Mouse (Mus musculus) cerebral cortex, adult 2 months (tissue): ENCODE measurements around the gene Ppef2.

Source experiments
- WGBS: fragments of 180-500 bp; shearing (Covaris S2); methylation state at CpG from one replicate; pipeline ENCODE4 v1.1.7; 2018; 5-methylcytosine and 5-hydroxymethylcytosine counted together

The Ppef2 gene

GRCm38 (mm10) chr5:92239333-92240232, 16.5 kb downstream of the Ppef2 start:
- 34% methylated on average over 29 of the region's 29 CpGs for WGBS

GRCm38 (mm10) chr5:92234939-92235557, 21.0 kb downstream of the Ppef2 start:
- 68% methylated on average over 5 of the region's 5 CpGs for WGBS

- WGBS = 94% methylated on average over 4 of the region's 4 CpGs
These were observed 22.7 kb downstream of the Ppef2 start for GRCm38 (mm10) chr5:92233366-92233765.

- 85% methylated on average over 10 of the region's 10 CpGs for WGBS
These were observed 24.2 kb downstream of the Ppef2 start for GRCm38 (mm10) chr5:92231836-92232235.

- WGBS = 93% methylated on average over 11 of the region's 11 CpGs
These were observed 25.8 kb downstream of the Ppef2 start for GRCm38 (mm10) chr5:92230306-92230705.

DNA sequence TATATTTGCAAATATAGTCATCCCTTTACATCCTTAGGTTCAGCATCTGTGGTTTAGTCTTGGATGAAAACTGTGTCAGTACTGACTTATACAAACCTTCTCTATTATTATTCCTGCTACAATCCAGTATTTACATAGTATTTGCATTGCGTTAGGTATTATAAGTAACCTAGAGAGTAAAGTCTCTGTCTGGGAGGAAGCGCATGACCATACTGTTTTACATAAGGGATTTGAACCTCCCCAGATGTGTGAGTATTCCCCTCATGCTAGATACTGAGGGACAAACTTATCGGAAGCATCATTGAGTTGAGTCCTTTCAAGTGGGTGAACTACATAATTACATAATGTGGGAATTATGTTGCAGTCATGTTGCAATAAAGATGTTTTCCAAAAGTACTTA, 26.6 kb downstream of the Ppef2 start:
- WGBS = 91% methylated on average over 3 of the region's 3 CpGs

DNA sequence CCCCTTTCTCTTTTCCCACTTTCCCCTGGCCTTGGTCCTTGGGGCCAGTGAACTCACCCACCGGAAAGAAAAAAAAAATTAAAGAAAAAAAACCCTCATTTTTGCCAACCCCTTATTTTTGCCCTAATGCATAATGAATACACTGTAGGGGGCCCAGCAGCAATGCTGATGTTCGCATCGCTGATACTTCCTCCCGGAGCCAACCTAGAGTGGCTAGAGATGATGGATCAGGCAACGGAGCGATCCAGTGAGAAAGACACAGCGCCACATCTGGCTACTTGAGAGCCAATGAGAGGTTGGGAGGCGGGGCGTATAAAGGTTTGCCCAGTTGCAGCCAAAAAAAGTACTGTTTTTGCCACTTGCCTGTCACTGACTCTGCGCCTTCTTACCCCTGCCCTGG, 27.3 kb downstream of the Ppef2 start:
- WGBS = 39% methylated on average over 10 of the region's 10 CpGs

- 69% methylated on average over 7 of the region's 7 CpGs for WGBS
These were observed 28.3 kb downstream of the Ppef2 start for GRCm38 (mm10) chr5:92227782-92228181.

GRCm38 (mm10) chr5:92220287-92220902, 35.7 kb downstream of the Ppef2 start:
- WGBS = 91% methylated on average over 8 of the region's 8 CpGs

- 68% methylated on average over 6 of the region's 6 CpGs for WGBS
These were observed 36.3 kb downstream of the Ppef2 start for GRCm38 (mm10) chr5:92219826-92220225.

DNA sequence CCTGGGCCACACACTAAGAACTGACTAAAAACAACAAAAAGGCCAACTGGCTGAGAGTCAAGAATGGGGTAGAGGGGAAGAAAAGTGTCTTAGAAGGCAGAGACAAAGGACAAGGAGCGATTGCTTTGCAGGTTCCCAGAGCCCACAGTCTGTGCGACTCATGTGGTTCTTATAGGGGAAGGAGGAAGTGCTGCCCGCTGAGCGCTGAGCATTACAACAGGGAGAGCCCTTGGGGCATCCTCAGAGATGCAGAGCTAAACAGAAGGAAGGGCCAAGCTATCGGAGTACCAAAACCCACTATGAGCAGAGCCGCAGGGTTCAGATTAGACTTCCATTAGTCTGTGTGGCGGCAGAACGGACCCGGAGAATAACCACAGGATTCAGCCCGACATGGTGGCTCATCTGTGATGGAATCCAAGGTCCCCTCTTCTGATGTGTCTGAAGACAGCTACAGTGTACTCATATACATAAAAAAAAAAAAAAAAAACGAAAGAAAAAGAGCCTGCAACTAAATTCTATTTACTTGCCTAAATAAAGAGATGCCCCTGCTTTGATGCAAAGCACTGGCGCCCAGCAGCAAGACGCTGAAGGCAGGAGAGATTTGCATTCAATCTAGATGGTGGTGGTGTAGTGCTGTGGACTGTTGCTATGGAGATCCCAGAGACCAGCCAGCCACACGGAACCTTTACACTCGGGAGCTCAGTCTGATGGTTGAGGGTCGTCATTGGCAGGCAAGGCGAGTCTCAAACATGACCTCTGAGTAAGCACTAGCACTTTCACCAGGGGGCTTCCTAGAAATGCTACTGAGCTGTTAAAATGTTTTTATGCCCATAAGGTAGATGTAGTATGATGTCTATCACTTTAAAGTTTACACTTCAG, 36.9 kb downstream of the Ppef2 start:
- 42% methylated on average over 17 of the region's 17 CpGs for WGBS

DNA sequence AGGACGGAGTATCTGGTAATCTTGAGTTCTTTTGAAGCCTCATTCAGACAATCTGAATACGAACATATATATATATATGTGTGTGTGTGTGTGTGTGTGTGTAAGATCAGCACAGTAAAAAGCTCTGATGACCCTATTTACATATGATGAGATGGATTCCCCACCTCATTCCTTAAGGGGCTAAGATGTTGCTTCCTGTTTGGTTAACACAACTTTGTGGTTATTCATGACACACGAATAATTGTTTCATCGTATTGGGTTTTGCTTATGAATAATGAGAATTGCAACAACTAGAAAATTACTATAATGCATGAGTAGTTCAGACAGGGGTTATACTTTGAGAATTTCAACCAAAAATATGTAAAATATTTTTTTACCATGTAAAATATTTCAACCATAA, 40.8 kb downstream of the Ppef2 start, which contains the start of gene U90926:
U90926 (minus strand) TSS at position 101 of the 400 bp plus-strand sequence.
- 93% methylated on average over 4 of the region's 4 CpGs for WGBS

DNA sequence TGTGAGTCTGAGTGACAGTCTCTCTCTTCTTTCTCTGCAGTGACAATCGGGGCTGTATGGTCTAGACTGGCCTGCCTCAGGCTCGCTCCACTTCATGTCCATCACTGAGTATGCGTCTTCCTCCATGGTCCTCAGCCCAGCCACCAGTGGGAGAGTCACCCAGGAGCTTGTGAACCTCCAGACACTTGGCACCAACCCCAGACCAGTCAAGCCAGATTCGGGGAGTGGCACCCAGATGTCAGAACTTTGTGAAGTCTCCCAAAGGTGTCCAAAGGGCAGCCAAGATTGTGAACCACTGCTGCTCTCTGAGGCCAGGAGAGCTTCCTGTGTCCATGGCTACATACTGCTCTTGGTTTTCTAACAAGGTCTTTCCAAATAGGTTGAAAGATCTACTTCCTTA, 43.8 kb downstream of the Ppef2 start:
- 90% methylated on average over 4 of the region's 4 CpGs for WGBS

DNA sequence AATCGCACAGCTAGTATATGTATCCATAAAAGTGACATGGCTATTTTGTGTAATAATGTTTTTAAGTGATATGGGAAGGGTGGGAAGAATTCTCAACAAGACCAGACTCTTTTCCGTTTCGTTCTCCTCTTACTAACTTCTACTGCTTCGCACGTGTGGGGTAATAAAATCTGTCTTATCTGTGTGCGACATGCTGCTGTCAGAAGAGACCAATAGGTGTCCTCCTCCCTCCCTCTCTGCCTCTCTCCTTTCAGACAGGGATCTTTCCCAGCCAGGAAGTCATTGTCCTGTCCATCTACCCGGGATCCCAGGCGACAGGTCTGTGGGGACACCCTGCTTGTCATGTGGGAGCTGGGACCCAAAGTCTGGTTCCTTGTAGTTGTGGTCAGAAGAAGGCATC, 45.9 kb downstream of the Ppef2 start:
- 83% methylated on average over 8 of the region's 8 CpGs for WGBS

GRCm38 (mm10) chr5:92206121-92206520, 50.0 kb downstream of the Ppef2 start:
- 83% methylated on average over 6 of the region's 6 CpGs for WGBS

GRCm38 (mm10) chr5:92205706-92206105, 50.4 kb downstream of the Ppef2 start:
- WGBS = 60% methylated on average over 5 of the region's 5 CpGs

DNA sequence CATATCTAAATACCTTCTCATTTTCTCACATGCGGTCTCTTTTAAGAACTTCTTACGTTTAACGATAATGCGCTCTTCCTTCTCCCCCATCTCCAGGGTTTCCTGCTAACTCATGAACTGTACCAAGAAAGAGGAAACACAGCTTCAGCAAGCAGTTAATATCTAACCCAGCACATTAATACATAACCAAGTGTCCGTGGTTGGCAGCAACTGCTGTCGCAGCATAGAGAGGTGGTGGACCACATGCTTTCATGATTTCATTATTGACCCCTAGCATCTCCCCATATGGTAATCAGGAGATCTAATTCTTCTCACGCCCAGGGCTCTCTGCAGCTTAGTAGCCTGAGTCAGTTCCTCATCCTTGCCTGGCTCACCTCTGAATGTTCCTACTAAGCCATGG, 50.9 kb downstream of the Ppef2 start:
- WGBS = 93% methylated on average over 7 of the region's 7 CpGs

DNA sequence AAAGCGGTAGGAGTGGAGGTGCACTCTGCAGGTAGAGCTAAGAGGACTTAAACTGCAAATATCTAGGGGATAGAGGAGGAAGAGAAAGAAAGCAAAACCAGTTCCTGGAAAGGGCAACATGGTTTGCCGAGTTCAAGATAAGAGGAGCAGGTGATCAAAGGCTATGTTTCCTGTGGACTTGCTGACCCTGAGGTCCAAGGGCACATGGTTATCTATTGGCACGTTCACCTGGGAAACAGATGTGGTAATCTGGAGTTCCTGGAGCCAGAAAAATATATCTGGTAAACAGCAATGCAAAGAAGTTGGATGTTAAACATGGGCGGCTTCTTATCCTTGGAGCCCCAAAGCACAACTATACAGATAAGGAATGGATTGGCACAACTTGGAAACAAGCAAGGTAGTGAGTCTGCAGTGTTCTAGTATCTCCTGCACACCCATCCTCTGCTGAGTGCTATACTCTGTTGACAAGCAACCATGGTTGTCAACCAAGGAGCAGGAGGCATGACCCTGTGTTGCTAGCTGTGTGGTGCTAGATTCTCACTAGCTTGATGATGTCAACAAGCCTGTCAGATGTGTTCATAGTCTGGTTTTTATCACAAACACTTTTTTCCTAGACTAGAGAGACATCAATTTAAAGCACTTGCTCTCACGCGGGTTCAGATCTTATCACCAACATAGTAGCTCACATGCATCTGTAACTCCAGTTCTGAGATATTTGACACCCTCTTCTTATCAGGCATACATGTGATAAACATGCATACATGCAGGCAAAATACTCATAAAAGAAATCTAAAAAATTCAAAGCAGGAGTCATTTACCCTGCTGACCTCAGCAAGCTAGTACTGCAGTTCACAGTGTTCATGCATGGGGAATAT, 51.7 kb downstream of the Ppef2 start:
- WGBS = 93% methylated on average over 6 of the region's 6 CpGs

DNA sequence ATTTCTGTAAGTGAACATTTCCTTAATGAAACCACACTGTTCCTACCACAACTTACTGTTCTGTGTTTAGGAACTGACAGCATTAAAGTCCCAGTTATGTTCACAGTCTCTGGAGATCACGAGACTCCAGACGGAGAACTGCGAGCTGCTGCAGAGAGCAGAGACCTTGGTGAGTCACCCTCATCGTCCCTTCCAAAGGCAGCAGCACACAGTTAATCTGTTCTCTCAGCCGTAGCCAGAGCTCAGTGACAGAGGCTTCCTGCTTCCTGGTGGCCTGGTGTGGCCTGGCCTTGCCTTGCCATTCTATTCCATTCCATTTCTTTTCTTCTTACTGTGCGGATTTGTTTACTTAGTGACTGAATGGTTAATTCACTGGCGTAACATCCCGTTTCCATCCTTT, 57.8 kb downstream of the Ppef2 start:
- WGBS = 79% methylated on average over 8 of the region's 8 CpGs
